Mouse (Mus musculus) left cerebral cortex, adult 6 months (tissue): ENCODE measurements around the gene Cldn6. TPM values are rescaled to one million over a fixed set of nuclear protein-coding genes. Genes with fewer than 3 reads are reported as not detected.

Source experiments
- long read RNA-seq, 2 experiments: library from polyadenylated mRNA; unstranded; transcript quantifications; one replicate each; pipeline ENCODE4 v2.0.0; 2019 to 2020
- polyA plus RNA-seq: library from polyadenylated mRNA; unstranded; fragments of <200 nt; fragmentation: Nextera tagmentation; gene quantifications from 2 replicates; pipeline ENCODE4 v1.2.3, GENCODE M21; 2021

Gene Cldn6
- not detected in 2 replicates for polyA plus RNA-seq
- long read RNA-seq, experiment 1 = 0 reads
- long read RNA-seq, experiment 2 = 0 reads

GRCm38 (mm10) chr17:23679127-23679835 is at the start of gene Cldn6:
TSS of gene Cldn6 (plus strand) at chr17:23679249.

GRCm38 (mm10) chr17:23644613-23645495 is 34.2 kb upstream of the Cldn6 start, which contains the start of gene Mmp25:
TSS of gene Mmp25 (minus strand) at chr17:23645277.

GRCm38 (mm10) chr17:23660117-23660875 is 18.8 kb upstream of the Cldn6 start, which contains the start of gene Bicdl2:
TSS of gene Bicdl2 (plus strand) at chr17:23660506.

GRCm38 (mm10) chr17:23673424-23674073 is 5.5 kb upstream of the Cldn6 start, which contains the start of the genes Hcfc1r1 and Thoc6:
TSS of gene Hcfc1r1 (plus strand) at chr17:23673596.
TSS of gene Thoc6 (minus strand) at chr17:23673882.

GRCm38 (mm10) chr17:23677236-23677679 is 1.8 kb upstream of the Cldn6 start, which contains the start of gene Tnfrsf12a:
TSS of gene Tnfrsf12a (minus strand) at chr17:23677468.

GRCm38 (mm10) chr17:23683856-23684672 is 5.0 kb downstream of the Cldn6 start, which contains the start of gene Cldn9:
TSS of gene Cldn9 (minus strand) at chr17:23684026.

GRCm38 (mm10) chr17:23722376-23723125 is 43.5 kb downstream of the Cldn6 start, which contains the start of gene 1520401A03Rik:
TSS of gene 1520401A03Rik (minus strand) at chr17:23722783.

GRCm38 (mm10) chr17:23725999-23726757 is 47.1 kb downstream of the Cldn6 start, which contains the start of gene Pkmyt1:
TSS of gene Pkmyt1 (plus strand) at chr17:23726336.

Other genes starting within 250 kb of the Cldn6 start
- gene Vmn2r117, start 199.6 kb upstream of the Cldn6 start, polyA plus RNA-seq = not detected in 2 replicates
- 7.5 and 9.3 TPM in 2 replicates for gene Zfp213, start 115.0 kb upstream of the Cldn6 start, polyA plus RNA-seq
- 14.4 TPM in 2 replicates for gene Zfp13, start 79.8 kb upstream of the Cldn6 start, polyA plus RNA-seq
- 0.06 TPM in 1 of 2 replicates, not detected in the other for gene Zscan10, start 78.4 kb upstream of the Cldn6 start, polyA plus RNA-seq
- gene Mmp25, start 34.0 kb upstream of the Cldn6 start, polyA plus RNA-seq = 0.03 and 0.06 TPM in 2 replicates
- gene Bicdl2, start 18.7 kb upstream of the Cldn6 start, polyA plus RNA-seq = not detected in 2 replicates
- gene Hcfc1r1, start 5.7 kb upstream of the Cldn6 start, polyA plus RNA-seq = 212 and 288 TPM in 2 replicates
- 6.0 and 8.1 TPM in 2 replicates for gene Thoc6, start 5.4 kb upstream of the Cldn6 start, polyA plus RNA-seq
- gene Tnfrsf12a, start 1.8 kb upstream of the Cldn6 start, polyA plus RNA-seq = 8.0 and 11.9 TPM in 2 replicates
- not detected in 2 replicates for gene Cldn9, start 4.8 kb downstream of the Cldn6 start, polyA plus RNA-seq
- not detected in 2 replicates for gene 1520401A03Rik, start 43.5 kb downstream of the Cldn6 start, polyA plus RNA-seq
- 1.8 and 4.4 TPM in 2 replicates for gene Pkmyt1, start 47.1 kb downstream of the Cldn6 start, polyA plus RNA-seq
- 121 and 122 TPM in 2 replicates for gene Paqr4, start 61.6 kb downstream of the Cldn6 start, polyA plus RNA-seq
- 1.5 and 2.2 TPM in 2 replicates for gene Kremen2, start 66.6 kb downstream of the Cldn6 start, polyA plus RNA-seq
- gene Flywch1, start 92.4 kb downstream of the Cldn6 start, polyA plus RNA-seq = 294 and 331 TPM in 2 replicates
- gene Flywch2, start 106.8 kb downstream of the Cldn6 start, polyA plus RNA-seq = 28.8 and 29.4 TPM in 2 replicates
- gene Srrm2, start 111.3 kb downstream of the Cldn6 start, polyA plus RNA-seq = 120 and 290 TPM in 2 replicates
- gene Elob, start 149.9 kb downstream of the Cldn6 start, polyA plus RNA-seq = 1,419 and 1,447 TPM in 2 replicates
- gene Prss33, start 156.8 kb downstream of the Cldn6 start, polyA plus RNA-seq = not detected in 2 replicates
- gene Prss32, start 164.6 kb downstream of the Cldn6 start, polyA plus RNA-seq = not detected in 2 replicates
- gene Prss41, start 164.9 kb downstream of the Cldn6 start, polyA plus RNA-seq = 0.11 and 0.18 TPM in 2 replicates
- not detected in 2 replicates for gene Prss21, start 188.8 kb downstream of the Cldn6 start, polyA plus RNA-seq
- gene Dcpp1, start 201.6 kb downstream of the Cldn6 start, polyA plus RNA-seq = not detected in 2 replicates
- not detected in 2 replicates for gene Dcpp2, start 201.6 kb downstream of the Cldn6 start, polyA plus RNA-seq
- gene Dcpp3, start 238.2 kb downstream of the Cldn6 start, polyA plus RNA-seq = not detected in 2 replicates